Mouse (Mus musculus): ENCODE measurements around the gene Gm6408.
A peak's percentile ranks its signal among the peaks of the same experiment; 100 is the strongest.
"Not testable (repeated sequence)": the region's sequence is repeated elsewhere in the genome, so short reads cannot be mapped to it uniquely, and the experiment has no call there.

Gene Gm6408

GRCm38 (mm10) chr5:146481665-146482064 is at the start of gene Gm6408:
Gene Gm6408 (plus strand): TSS chr5:146481965.
- not testable (repeated sequence) for DNase-seq (ENCODE audit: low spot score in 2 of 2)

GRCm38 (mm10) chr5:146432476-146432875 is 49.3 kb upstream of the Gm6408 start:
- DNase-seq (ENCODE audit: low spot score in 2 of 2): no peak

- DNase-seq (ENCODE audit: low spot score in 2 of 2): no peak
Measured at GRCm38 (mm10) chr5:146435316-146435715, 46.4 kb upstream of the Gm6408 start.

- no peak for DNase-seq (ENCODE audit: low spot score in 2 of 2)
Measured at GRCm38 (mm10) chr5:146436796-146437195, 45.0 kb upstream of the Gm6408 start.

GRCm38 (mm10) chr5:146439152-146439781 is 42.5 kb upstream of the Gm6408 start:
- DNase-seq (ENCODE audit: low spot score in 2 of 2): no peak

GRCm38 (mm10) chr5:146440273-146440672 is 41.5 kb upstream of the Gm6408 start:
- DNase-seq (ENCODE audit: low spot score in 2 of 2): no peak

- DNase-seq (ENCODE audit: low spot score in 2 of 2): no peak
Measured at GRCm38 (mm10) chr5:146442767-146443166, 39.0 kb upstream of the Gm6408 start.

GRCm38 (mm10) chr5:146446633-146447032 is 35.1 kb upstream of the Gm6408 start:
- DNase-seq (ENCODE audit: low spot score in 2 of 2): no peak

- no peak for DNase-seq (ENCODE audit: low spot score in 2 of 2)
Measured at GRCm38 (mm10) chr5:146451592-146452254, 30.0 kb upstream of the Gm6408 start.

GRCm38 (mm10) chr5:146453556-146453955 is 28.2 kb upstream of the Gm6408 start:
- DNase-seq (ENCODE audit: low spot score in 2 of 2): peak; percentile 29 to 60

- DNase-seq (ENCODE audit: low spot score in 2 of 2): no peak
Measured at GRCm38 (mm10) chr5:146461612-146462011, 20.2 kb upstream of the Gm6408 start.

GRCm38 (mm10) chr5:146466663-146467062 is 15.1 kb upstream of the Gm6408 start:
- DNase-seq (ENCODE audit: low spot score in 2 of 2): peak in 1 of 2 experiments; percentile 42

- no peak for DNase-seq (ENCODE audit: low spot score in 2 of 2)
Measured at GRCm38 (mm10) chr5:146468311-146468710, 13.5 kb upstream of the Gm6408 start.

GRCm38 (mm10) chr5:146470821-146471220 is 10.9 kb upstream of the Gm6408 start:
- no peak for DNase-seq (ENCODE audit: low spot score in 2 of 2)

- no peak for DNase-seq (ENCODE audit: low spot score in 2 of 2)
Measured at GRCm38 (mm10) chr5:146471311-146471710, 10.5 kb upstream of the Gm6408 start.

GRCm38 (mm10) chr5:146471821-146472220 is 9.9 kb upstream of the Gm6408 start:
- no peak for DNase-seq (ENCODE audit: low spot score in 2 of 2)

GRCm38 (mm10) chr5:146479564-146479963 is 2.2 kb upstream of the Gm6408 start:
- DNase-seq (ENCODE audit: low spot score in 2 of 2): peak; percentile 39 to 68

- DNase-seq (ENCODE audit: low spot score in 2 of 2): peak in 1 of 2 experiments; percentile 51
Measured at GRCm38 (mm10) chr5:146488959-146489358, 7.2 kb downstream of the Gm6408 start.

- not testable (repeated sequence) for DNase-seq (ENCODE audit: low spot score in 2 of 2)
Measured at GRCm38 (mm10) chr5:146491063-146491462, 9.3 kb downstream of the Gm6408 start, which contains the start of gene Gm6370. Gene Gm6370 (plus strand): TSS chr5:146491363.

GRCm38 (mm10) chr5:146502099-146502498 is 20.3 kb downstream of the Gm6408 start, which contains the start of gene 4930449I24Rik:
Gene 4930449I24Rik (plus strand): TSS chr5:146502399.
- DNase-seq (ENCODE audit: low spot score in 2 of 2): not testable (repeated sequence)

GRCm38 (mm10) chr5:146513823-146514222 is 32.1 kb downstream of the Gm6408 start, which contains the start of gene Gm3402:
Gene Gm3402 (plus strand): TSS chr5:146514123.
- not testable (repeated sequence) for DNase-seq (ENCODE audit: low spot score in 2 of 2)

- DNase-seq (ENCODE audit: low spot score in 2 of 2): not testable (repeated sequence)
Measured at GRCm38 (mm10) chr5:146525501-146525900, 43.7 kb downstream of the Gm6408 start, which contains the start of gene Gm3404. Gene Gm3404 (plus strand): TSS chr5:146525801.
